Mouse (Mus musculus) mammary gland, adult 2 months (tissue): ENCODE results near the gene Ak5. TPM values are rescaled to one million over a fixed set of nuclear protein-coding genes. Genes with fewer than 3 reads are reported as not detected.

Experiments
- polyA plus RNA-seq: library from polyadenylated mRNA; depleted of rRNA; stranded (reverse); fragments of >200 nt; gene quantifications from 2 replicates; pipeline ENCODE4 v1.2.3, GENCODE M21; 2012; ENCODE audit warnings: low replicate concordance; rRNA removed

Ak5 gene
- polyA plus RNA-seq: 0.29 and 0.67 TPM in 2 replicates

GRCm38 (mm10) chr3:152668239-152668638 is at the start of gene Ak5:
Ak5 (minus strand) TSS chr3:152668360.

GRCm38 (mm10) chr3:152713991-152714902 is 46.1 kb upstream of the Ak5 start, which contains the start of gene Pigk:
Pigk (plus strand) TSS chr3:152714100.

Other genes with a start within 250 kb of the Ak5 start
- gene Pigk, start 45.7 kb upstream of the Ak5 start, polyA plus RNA-seq: 6.9 and 11.8 TPM in 2 replicates